Mouse (Mus musculus) v-Abl transformed pro-B cells (cell line): Measurements from ENCODE around the gene Bdkrb2.

Source experiments
- in situ Hi-C, 2 experiments: fragments of 400-800 bp; cut with MboI; formaldehyde crosslinking; loops; one replicate each; pipeline ENCODE4 v1.15.1; 2025; ENCODE audit not compliant: unreplicated experiment in 2 of 2

Gene Bdkrb2

GRCm38 (mm10) chr12:105636551-105636950, 73.5 kb downstream of the Bdkrb2 start:
- in situ Hi-C loops: no loop called here

DNA sequence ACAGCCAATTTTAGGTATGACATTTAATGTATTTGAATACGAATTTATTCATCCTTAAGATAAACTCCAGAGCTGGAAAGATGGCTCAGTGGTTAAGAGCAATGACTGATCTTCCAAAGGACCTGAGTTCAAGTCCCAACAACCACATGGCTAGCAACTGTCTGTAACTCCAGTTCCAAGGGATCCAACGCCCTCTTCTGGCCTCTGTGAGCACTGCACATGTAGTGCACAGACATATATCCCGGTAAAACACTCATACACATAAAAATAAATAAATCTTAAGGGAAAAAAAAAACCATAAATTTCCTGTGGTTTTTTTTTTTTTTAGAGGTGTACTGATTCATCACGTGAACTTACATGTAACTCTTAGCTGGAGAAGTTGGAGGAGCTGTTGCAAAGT, 74.5 kb downstream of the Bdkrb2 start:
- in situ Hi-C loops: no loop called here

- in situ Hi-C loops: no loop called here
Observed at GRCm38 (mm10) chr12:105642770-105643321, 79.8 kb downstream of the Bdkrb2 start.
